Mouse (Mus musculus): ENCODE data around the gene Grem2. TPM values are rescaled to one million over a fixed set of nuclear protein-coding genes. Genes with fewer than 3 reads are reported as not detected.

The Grem2 gene
- total RNA-seq (2021): 10 to 100 TPM in 1 of 2 experiments, 1 to 10 TPM in 1; 6.8 to 13.8 TPM
- long read RNA-seq, experiment 1, partial matches to known transcripts: 0 of 3 reads
- long read RNA-seq, experiment 1, other reads (novel, unspliced or antisense): 3 of 3 reads
- long read RNA-seq, experiment 2, partial matches to known transcripts: 0 of 2 reads
- long read RNA-seq, experiment 2, other reads (novel, unspliced or antisense): 2 of 2 reads

DNA sequence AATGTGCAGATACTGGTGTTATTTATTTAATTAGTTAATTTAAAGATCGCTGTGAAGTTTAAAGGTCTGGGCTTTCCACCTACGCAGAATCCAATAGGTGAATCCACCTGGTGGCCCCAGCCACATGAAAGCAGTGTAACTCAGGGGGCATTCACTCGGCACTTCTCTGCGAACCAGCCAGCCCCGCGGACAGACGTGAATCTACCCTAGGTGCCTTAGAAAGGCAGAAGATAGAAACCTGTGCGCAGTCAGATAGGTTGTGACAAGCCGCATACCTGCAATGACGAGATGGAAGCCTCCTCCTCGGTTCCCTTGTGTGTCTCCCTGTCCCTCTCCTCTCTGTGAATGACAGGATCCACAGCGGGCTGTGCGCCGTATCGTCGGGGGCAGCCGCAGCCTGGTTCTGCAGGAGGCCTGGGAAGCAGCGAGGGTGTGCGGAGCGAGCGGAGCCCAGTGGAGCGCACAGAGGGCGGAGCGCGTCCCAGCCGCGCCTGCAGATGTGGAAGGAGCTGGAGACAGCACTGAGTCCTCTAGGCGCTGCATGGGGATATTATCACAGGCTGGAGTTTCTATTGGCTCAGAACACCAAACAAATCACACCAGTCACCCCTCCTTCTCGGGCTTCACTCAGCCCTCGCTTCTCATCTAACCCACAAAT lies at the start of gene Grem2:
TSS of gene Grem2 (minus strand) at position 522 of the 658 bp plus-strand sequence.
- DNase-seq: peak; percentile 10

DNA sequence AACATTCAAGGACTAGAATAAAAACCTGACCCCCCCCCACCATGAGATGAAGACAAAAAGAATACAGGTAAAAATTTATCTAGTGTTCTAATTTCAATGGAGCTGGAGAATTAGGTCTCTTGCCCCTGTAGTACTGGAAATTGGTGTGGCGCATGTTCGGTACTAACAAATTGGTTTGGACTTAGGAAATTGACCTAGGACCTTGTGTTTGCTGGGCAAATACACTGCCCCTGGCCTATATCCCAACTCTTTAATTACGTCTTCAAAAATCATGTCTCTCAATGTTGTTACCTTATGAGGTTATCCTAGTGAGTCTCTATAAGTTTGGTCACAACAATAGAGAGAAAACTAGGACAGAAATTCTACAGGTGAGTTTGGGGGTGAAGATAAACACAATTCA lies 38.2 kb upstream of the Grem2 start:
- no peak for DNase-seq

DNA sequence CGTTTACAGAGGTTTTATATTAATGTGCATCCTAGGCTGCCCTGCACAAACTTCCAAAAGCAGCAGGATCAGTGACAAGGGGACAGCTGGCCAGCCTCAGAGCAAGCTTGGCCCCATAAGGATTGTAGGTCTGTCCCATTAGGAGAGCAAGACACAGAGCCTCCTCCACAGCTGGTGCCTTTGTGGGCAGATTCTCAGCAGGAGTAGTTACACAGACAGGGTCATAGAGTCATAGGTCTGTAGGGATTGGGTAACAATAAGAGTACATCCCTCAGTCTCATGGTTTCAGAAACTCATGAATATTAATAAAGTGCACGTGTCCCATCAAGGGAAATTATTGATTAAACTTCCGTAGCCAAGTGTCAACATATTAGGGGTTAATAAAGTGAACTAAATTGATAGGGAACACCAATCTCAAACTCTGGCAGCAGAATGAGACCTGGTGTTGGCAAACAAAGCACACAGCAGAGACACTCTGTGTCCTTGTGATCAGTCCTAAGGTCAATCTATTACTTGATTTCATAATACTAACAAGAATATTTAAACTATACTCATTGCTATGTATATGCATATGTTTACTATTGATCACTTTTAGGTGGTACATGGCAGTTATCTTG lies 9.5 kb upstream of the Grem2 start:
- DNase-seq: no peak

DNA sequence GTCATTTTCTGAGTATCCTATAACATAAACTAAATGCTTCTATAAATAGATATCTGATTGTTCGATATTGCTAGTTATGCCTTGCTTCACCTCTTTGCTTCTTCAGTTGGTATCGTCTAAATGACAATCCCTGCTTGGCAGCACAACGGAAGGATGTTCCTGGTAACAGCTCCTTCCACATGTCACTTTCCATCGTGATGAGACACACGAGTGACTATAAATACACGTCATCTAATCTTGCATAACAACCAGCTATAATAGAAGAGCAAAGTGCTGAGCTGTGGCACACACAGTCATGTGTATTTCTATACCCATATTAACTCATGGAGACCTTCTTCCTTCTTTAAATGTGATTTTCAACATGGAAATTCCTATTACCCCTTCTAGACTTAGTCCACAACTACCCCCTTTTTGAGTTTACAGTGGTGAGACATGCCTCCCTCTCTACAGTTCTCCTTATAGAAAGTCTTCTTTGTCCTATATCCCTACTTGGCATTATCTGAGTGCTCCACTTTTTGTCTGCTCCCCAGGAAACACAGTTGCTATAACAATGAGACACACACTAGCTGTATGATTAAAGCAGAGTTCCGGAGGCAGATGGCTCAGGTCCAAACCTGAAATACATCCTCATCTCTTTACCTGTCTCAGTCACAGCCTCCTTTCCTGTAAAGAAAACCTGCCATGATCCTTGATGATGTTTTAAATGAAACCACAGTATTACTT lies 8.0 kb upstream of the Grem2 start:
- no peak for DNase-seq

DNA sequence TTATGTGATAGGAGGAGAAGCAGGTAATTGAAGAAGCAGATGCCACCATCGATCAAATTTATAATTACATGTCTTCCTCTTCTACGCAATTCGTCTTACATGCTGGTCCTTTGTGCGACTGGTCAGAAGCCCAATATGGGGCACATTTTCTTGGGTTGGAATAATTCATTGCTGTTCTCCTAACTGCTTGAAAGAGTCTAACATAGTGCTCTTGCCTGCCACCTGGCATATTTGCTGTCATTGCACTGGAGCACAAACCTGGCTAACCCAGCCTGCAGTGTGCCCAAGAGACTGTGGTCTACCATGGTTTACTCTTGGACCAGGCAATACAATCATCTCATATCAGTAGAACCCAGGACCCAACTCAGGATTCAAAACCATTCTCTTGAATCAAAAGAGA lies 2.7 kb downstream of the Grem2 start:
- DNase-seq: no peak

DNA sequence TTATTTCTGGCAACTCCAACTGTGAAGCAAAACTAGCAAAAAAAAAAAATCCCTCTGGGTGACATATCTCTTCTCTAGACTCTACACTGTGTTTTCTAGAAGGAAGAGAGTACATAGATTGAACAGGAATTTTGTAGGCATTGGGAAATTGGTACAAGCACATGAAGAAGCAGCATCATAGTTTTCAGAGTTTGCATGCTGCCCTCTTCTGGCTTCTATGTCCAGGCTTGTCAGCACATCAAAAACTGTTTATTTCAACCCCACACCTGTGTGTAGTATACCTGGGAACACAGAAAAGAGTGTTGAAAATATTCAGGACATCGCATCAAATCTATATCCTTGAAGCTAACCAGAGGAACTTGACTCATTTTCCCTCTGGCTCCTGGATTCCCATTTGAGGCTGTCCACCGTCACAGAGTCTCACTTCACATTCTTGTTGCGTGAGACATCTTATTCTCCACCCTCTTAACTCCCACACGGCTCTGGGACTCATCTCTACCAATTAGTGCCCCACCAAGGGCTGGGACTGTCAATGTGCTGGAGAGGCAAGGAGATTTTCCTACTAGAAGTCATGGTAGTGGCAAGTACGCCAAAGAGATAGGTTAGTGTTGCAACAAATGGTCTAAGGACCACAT lies 3.3 kb downstream of the Grem2 start:
- no peak for DNase-seq

DNA sequence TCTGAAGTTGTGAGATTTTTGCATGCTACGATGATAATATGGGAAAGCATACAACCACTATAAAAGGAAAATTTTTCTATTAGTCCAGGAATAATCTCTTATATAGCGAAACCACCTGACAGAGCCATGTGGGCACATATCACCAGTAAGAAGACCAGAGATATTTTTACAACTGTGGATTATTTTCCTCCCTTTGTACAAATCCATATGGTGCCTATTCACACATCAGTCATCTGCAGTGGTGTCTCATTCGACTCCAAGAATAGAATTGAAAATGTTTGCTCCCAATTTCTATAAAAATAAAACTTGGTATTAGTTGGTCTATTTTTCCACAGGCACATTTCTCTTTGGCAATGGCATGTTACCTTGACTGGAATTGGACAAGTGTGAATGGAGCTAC lies 11.8 kb downstream of the Grem2 start:
- DNase-seq: no peak

DNA sequence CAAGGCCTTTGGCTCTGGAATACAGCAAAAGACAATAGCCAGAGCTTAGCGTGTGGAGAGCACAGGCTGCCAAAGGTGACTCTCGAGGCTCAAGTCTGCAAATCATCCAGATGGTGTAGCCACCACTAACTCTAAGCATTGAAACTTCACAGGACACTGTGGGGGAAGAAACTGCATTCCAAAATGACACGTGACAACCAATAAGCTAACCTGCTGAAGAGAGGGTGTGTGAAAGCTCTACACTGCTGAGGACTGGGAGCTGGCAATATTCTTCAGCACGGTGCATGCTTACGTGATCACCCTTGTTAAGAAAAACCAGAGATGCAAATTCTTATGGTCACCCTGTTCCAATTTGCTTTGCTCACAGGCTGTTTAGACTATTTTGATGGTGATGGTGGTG lies 13.4 kb downstream of the Grem2 start:
- DNase-seq: no peak

DNA sequence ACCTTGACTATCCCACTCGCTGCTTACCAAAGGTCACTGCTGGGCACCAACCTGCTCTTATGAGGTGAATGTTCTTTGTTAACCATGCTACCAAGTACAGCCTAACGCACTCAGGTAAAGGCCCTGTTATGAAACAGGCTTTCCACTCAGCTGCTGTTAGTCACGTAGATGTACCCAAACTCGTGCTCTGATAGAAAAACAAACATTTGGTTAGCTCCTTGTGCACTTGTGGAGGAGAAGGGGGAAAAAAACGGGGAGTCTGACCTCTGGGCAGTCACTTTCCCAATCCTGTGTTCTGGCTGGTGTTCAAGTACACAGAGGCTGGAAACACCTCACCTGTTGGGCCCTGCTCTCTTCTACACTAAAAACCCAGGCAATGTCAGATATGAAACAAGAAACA lies 14.0 kb downstream of the Grem2 start:
- DNase-seq: no peak

DNA sequence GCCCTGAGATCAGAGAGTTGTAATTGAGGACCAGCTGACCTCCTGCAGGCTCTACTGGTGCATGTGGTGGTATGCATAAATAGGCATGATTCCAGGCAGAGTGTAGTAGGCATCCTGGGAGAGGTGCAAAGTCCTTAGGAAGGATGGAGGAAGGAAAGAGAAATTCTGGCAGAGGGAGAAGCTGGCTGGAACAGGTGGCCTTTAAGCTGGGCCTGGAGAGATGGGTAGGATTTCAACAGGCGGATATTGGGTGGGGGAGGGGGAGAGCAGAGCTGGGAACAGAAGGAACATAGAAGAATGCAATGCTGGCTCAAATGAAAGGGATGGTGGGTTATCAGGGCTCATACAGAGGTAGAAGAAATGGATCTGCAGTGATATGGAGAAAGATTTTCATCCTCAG lies 18.9 kb downstream of the Grem2 start:
- DNase-seq: no peak

DNA sequence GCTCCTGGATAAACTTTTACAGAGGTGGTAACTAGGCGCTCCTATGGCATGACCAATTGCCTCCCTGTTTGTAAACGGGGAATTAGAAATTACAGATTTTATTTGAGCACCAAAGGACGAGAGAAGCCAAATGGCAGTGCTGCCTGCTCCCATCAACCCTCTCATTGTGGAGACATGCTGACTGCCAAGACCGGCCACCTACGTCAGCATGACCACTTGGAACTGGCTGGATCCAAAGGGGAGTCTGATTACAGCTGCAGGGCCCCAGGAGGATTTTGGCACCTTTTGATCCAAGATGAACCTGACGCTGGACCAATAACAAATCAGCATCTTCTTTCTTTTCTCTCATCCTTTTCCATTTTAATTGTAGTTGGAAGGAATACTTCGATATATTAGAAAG lies 29.1 kb downstream of the Grem2 start:
- DNase-seq: peak; percentile 62

DNA sequence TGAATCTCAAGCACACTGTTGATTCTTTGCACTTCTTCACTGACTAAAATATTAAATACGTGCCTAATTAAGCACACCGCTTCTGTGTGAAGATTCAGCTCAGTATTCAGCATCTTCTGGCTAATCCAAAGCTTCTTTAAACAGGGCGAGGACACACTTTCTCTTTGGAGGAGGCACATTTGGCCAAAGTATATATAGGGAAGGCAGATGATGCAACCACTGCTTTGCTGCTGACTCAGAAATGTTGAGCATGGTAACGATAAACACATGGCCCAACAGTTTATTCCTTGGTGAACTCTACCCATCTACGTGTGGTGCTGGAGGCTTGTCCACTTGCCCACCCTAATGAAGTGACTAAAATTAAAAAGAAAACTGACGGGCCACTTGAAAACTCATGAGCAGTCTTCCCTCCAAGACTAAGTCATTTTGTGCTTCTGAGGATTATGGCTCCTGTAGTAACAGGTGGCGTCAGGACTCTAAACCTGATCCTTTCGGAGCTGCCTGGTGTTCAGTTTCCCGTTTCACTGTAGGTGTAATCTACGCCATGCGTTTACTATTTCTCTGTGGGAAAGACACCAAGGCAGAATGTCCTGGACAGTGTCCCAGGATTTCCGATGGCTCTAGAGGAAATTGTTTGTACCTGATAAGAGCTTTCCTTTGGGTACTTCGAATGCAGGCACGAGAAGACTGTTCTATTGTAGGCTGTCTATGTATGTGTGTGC lies 32.8 kb downstream of the Grem2 start:
- DNase-seq: peak; percentile 34

DNA sequence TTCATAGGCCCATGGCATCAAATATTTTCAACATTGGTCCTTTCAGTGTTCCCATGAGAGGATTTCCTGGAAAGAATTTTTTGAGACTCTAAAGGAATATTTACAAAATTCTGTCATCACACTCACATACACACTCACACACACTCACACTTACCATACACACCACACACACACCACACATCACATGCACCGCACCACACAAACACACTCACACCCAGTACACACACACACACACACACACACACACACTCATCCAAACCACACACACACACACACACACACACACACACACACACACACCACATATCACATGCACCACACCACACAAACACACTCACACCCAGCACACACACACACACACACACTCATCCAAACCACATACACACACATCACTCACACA lies 33.5 kb downstream of the Grem2 start:
- DNase-seq: no peak

DNA sequence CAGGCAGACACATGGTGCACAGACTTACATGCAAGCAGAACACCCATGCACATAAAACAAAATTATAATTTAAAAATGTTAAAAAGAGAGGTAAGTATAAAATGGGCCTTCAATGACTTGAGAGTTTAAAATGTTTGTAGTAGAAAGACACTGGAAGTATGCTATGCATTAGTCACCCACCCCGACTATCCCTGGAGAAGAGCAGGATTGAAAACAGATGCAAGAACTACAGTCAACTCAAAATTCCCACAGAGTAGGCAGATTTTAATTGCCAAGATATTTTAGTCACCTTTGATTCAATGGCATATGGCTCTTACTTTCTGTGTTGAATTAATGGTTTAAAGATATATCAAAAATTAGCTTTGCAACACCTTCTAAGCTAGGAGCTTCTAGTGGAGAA lies 39.1 kb downstream of the Grem2 start:
- no peak for DNase-seq

DNA sequence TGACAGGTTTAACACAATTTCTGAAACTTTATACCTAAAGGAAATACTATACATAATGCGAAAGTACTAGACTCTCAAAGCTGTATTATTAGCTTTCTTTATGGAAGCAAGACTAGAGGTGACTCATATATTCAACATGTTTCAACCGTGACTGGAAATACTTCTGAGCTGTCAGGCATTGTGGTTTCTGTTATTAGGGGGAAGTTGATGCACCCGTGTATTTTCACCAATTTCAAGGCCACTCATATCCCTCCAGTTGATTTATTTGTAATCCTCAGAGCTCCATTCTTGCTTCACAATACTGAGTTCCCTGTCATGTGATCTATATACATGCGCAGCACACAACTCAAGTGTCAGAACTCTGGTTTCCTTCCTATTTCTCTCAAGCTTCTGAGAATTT lies 46.4 kb downstream of the Grem2 start:
- no peak for DNase-seq

DNA sequence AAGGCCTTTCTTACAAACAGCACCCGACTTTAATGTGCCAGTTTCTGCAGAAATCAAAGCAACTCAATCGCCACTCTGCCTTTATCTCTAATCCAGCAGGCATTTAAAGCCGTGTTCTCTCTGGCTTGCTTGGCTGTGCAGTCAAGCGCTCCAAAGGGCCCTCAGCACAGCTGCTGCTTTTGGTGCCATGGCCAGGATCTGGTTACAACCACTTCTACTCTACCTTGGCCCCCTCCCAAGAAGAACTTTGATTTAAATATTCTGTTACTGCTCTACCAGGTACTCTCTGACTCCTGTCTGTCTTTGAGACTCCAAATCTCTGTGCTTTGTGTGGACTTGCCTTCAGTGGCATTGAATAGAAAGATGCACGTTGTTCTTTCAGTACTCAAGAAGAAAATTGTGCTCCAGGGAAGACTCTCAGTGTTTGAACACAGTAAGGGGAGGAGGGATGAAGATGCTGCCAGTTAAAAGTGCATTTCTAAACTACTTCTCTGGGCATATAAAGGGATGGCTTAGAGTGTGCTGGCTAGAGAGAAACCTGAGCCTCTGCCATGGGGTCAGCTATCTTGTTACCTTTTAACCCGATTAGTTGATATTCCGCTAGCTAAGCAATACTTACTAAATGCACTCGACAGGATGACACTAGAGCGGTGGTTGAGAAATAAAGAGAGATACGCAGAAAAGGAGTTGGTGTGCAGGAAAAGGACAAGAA lies 61.1 kb downstream of the Grem2 start:
- peak; percentile 56 for DNase-seq

DNA sequence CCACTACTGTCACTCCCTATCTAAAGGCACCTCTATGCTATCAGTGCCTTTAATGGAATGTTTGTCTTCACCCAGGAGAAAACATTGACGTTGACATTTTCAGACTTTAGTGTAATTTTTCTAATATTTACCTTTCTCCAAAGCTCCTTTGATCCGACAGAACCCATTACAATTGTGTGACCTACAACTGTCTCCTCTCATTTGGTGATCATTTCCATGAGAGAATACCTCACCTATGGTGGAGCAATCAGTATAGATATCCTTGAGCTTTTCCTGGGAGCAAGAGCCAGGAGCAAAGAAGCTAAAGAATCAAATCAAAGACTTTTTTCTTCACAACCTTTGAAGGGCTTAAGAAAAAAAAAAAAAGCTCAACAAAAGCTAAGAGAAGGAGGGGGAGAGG lies 65.4 kb downstream of the Grem2 start:
- no peak for DNase-seq

DNA sequence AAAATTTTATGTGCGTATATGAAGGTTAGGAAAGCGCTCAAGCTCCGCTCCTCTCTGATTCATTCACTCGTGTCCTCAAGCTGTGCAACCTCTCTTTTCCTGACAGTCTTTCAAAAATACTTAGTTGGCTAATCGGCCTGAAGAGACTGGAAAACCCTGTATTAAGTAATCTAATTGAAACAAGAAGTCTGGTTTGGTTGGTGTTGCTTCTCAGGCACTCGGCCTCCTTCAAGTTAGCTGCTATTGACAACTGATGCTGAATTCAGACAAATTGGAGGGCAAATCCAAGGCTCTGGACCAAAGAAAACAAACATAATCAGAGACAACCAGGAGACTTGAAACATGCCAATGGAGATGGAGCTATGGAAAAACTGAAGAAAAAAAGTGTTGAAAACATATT lies 76.8 kb downstream of the Grem2 start:
- no peak for DNase-seq

DNA sequence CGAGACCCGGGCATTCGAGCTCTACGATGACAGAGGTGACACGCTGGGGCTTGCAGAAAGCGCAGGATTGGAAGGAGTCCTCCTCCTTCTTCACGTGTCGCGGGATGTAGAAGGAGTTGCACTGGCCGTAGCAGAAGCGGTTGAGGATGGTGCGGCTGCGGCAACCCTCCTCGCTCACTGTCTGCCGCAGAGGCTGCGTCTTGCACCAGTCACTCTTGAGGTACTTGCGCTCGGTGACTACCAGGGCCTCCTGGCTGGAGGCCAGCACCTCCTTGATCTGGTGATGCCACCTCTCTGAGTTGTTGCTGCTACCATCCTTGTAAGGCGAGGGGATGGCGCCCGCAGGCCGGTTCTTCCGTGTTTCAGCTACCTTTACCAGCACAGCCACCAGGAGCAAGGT lies 84.8 kb downstream of the Grem2 start:
- no peak for DNase-seq

DNA sequence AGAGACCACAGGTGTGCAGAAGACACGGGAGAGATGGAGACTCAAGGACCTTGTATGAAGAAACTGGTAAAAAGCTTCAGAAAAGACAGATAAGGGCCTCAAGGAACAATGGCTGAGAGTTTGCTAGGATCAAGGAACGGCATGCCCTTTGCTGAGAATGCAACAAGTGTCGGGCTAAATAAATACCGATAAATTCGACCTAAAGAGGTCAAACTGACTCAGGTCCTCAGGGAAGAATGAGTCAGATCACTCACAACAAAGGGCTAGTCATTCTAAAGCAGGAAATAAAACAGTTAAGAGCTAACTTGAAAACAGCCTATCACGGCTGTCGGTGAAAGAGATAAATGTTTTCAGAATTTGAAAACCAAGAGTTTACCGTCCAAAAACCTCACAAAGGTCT lies 95.1 kb downstream of the Grem2 start:
- DNase-seq: no peak

DNA sequence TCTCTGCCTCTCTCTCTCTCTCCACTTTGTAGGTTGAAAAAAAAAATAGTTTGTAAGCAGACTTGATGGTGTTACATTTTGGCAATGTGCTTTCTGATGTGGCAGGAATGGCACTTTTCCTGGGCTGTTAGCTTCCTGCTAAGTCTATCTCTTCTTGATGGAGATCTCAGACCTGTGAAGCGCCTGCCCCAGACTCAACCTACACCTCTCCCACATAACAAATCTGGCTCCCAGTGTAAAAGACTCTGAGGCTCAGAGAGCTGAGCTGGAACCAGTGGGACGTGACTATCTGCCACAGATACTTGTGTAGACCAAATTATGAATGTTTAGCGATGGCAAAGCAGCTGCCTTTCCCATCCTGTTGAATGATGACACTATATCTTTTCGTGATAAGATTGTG lies 109.8 kb downstream of the Grem2 start:
- DNase-seq: no peak

Data from gastrocnemius, postnatal 25 days (tissue).